Mouse (Mus musculus) liver, adult 2 months (tissue): ENCODE measurements at regions not wholly inside any gene's neighbourhood (a gene's known extent, or its start where the extent isn't known, plus 50 kb on each side); places are given as distances from the start of the nearest gene placed in this dataset.
A peak's percentile ranks its signal among the peaks of the same experiment; 100 is the strongest.
"Not testable (repeated sequence)": the region's sequence is repeated elsewhere in the genome, so short reads cannot be mapped to it uniquely, and the experiment has no call there.

ENCODE experiments used
- DNase-seq: peaks from one replicate; pipeline ENCODE4 v3.0.0-alpha.2; 2011; ENCODE audit warnings: low read depth, low spot score; ENCODE audit errors: extremely low read depth
- H3K27ac ChIP-seq: fragments of 200-500 bp; replicated peaks from 2 replicates; pipeline ENCODE4 v1.5.1; 2012; ENCODE audit warnings: low read depth, mild to moderate bottlenecking, control low read depth, inconsistent platforms, low read length; ENCODE audit not compliant: insufficient read depth
- H3K27me3 ChIP-seq: fragments of 200-500 bp; 2 replicates; pipeline ENCODE4 v1.6.1; 2012; ENCODE audit warnings: mild to moderate bottlenecking, moderate library complexity, low read length, inconsistent platforms; ENCODE audit not compliant: control insufficient read depth, insufficient read depth
- H3K36me3 ChIP-seq: fragments of 200-500 bp; 2 replicates; pipeline ENCODE4 v1.6.1; 2012; ENCODE audit warnings: low read length, inconsistent platforms; ENCODE audit not compliant: control insufficient read depth, insufficient read depth
- H3K4me1 ChIP-seq: fragments of 200-500 bp; 2 replicates; pipeline ENCODE4 v1.6.1; 2011; ENCODE audit warnings: low read length; ENCODE audit not compliant: control insufficient read depth, insufficient read depth
- H3K4me3 ChIP-seq: fragments of 200-500 bp; 2 replicates; pipeline ENCODE4 v1.5.1; 2011; ENCODE audit warnings: low read depth, mild to moderate bottlenecking, control low read depth, low read length, moderate library complexity; ENCODE audit not compliant: insufficient read depth
- H3K79me2 ChIP-seq: fragments of 200-500 bp; 2 replicates; pipeline ENCODE4 v1.6.1; 2012; ENCODE audit warnings: inconsistent platforms, mild to moderate bottlenecking, low read length, moderate library complexity; ENCODE audit not compliant: control insufficient read depth, insufficient read depth
- H3K9ac ChIP-seq: fragments of 200-500 bp; 2 replicates; pipeline ENCODE4 v1.6.1; 2012; ENCODE audit warnings: low read depth, mild to moderate bottlenecking, control low read depth, inconsistent platforms, low read length
- CTCF ChIP-seq: fragments of 200-500 bp; IDR thresholded peaks from 2 replicates; pipeline ENCODE4 v1.5.1; 2011; ENCODE audit warnings: low read depth, low read length, control low read depth
- POLR2A ChIP-seq: fragments of 200-500 bp; IDR thresholded peaks from 2 replicates; pipeline ENCODE4 v1.6.1; 2011; ENCODE audit warnings: low read length, control low read depth; ENCODE audit not compliant: insufficient read depth; ENCODE audit errors: extremely low read depth
- WGBS: fragments of 180-500 bp; shearing (Covaris S2); methylation state at CpG from one replicate; pipeline ENCODE4 v1.1.7; 2018; 5-methylcytosine and 5-hydroxymethylcytosine counted together

DNA sequence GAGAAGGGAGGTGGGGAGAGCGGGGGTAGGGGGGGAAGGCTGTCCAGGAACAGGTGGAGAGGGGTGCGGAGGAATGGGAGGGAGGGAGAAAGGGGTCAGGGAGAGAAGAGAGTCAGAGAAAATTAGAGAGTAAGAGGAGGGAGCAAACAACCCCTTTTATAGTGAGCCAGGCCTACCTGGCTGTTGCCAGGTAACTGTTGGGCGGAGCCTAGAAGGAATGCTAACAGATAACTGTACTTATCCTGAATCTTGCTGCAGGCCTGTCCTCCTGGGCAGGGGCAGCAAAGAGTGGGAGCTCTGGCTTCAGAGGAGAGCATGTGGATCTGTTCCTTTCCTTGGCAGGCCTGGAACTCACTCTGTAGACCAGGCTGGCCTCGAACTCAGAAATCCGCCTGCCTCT lies 84.5 kb upstream of the Sec61g start:
- no peak for TF ChIP-seq CTCF
- TF ChIP-seq POLR2A, result no peak
- DNase-seq, result no peak
- Histone ChIP-seq H3K4me1 (peaks cover 10% of the 10 kb centered on the region), H3K27ac (no peak overlapping the region), H3K79me2 (no peaks in the 10 kb centered on the region), H3K27me3 (no peaks in the 10 kb centered on the region; the same call in 1 of the 2 replicates), H3K4me3 (no peak overlapping the region), H3K9ac (no peak overlapping the region), H3K36me3 (no peaks in the 10 kb centered on the region)
- 98% methylated on average over 5 of the region's 5 CpGs for WGBS

DNA sequence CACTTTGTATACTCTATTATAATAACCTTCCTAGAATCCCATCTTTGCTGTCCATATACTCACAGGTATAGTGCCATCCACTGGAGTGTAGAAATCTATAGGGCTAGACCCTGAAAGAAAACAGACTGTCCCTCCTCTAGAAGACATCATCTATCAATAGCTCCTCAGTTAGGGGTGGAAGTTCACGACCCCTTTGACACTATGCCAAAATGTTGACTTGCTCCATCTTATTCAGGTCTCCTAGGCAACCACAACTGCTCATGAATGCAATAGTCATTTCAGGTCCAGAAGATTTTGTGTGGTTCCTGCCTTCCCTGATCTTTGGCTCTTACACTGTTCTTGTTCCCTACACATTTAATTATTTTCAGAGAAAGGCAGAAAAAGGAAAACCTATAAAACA lies 86.5 kb upstream of the Sec61g start:
- no peaks in the 10 kb centered on the region for H3K79me2 ChIP-seq
- no peak overlapping the region for H3K4me3 ChIP-seq
- H3K27me3 ChIP-seq, result no peaks in the 10 kb centered on the region; the same call in 1 of the 2 replicates
- H3K4me1 ChIP-seq, result peaks cover 6% of the 10 kb centered on the region
- no peak overlapping the region for H3K27ac ChIP-seq
- DNase-seq, result no peak
- WGBS, result 63% methylated on average over 1 of the region's 1 CpGs
- no peak for TF ChIP-seq POLR2A
- no peak for TF ChIP-seq CTCF
- no peak overlapping the region for H3K9ac ChIP-seq
- no peaks in the 10 kb centered on the region for H3K36me3 ChIP-seq

DNA sequence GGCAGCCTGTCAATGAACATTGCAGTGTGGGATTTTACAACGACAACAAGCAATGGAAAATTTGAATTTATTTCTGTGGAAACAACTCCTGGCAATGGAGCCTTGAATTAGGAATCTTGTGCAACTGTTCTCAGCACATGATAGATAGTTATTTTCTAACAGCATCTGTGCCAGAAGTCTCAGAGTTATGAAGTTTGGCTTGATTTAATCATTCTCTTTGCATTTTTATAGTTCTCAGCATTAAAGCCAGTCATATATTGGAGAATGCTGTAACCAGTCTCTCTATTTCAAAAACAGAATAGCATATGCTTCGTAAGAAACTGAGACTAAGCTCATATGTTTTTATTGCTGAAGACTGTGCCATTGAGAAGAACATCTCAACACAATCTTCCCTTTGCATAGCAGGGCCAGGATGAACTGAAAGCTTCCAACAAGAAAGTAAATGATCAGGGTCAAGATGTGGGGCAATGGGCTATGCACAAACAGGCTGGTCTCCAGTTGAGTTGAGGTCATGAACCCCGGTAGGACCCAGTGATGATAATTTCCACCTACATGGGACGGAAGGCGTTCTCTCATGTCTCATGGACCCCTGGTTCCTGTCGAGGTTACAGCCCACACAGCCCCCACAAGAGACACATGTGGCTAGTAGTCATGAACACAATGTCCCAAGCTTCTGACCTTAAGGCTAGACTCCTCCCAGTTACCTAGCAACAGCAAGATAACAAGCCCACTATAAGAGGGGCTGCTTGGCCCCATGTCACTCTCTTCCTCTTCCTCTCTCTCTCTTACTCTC lies 89.0 kb upstream of the Sec61g start:
- DNase-seq, result no peak
- no peaks in the 10 kb centered on the region for H3K79me2 ChIP-seq
- H3K27ac ChIP-seq, result no peak overlapping the region
- H3K36me3 ChIP-seq, result no peaks in the 10 kb centered on the region
- no peaks in the 10 kb centered on the region; the same call in 1 of the 2 replicates for H3K27me3 ChIP-seq
- no peak overlapping the region for H3K9ac ChIP-seq
- TF ChIP-seq POLR2A, result no peak
- TF ChIP-seq CTCF, result no peak
- 86% methylated on average over 6 of the region's 6 CpGs for whole genome bisulfite sequencing
- no peak overlapping the region for H3K4me3 ChIP-seq
- no peaks in the 10 kb centered on the region for H3K4me1 ChIP-seq

DNA sequence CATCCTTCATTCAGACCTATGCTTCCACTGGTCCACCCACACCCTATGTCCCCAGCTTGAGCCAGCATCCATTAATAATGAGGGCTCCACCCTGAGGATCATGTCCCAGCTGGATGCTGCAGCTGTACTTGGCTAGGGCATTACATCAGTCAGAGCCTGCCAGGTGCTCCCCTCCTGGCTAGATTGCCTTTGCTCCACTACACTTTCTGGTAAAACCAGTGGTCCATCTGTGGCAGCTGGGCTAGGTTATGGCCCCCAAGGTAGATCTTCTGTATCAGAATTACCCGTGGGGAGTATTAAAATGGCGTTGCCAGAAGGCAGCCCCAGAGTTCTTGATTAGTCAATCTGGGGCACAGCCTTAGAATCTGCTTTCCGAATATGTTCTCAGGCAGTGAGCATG lies 94.7 kb upstream of the Sec61g start:
- WGBS, result 87% methylated on average over 3 of the region's 3 CpGs
- H3K36me3 ChIP-seq, result no peaks in the 10 kb centered on the region
- no peaks in the 10 kb centered on the region for H3K4me1 ChIP-seq
- no peaks in the 10 kb centered on the region for H3K79me2 ChIP-seq
- no peak for TF ChIP-seq CTCF
- TF ChIP-seq POLR2A, result no peak
- no peak overlapping the region for H3K27ac ChIP-seq
- no peak overlapping the region for H3K9ac ChIP-seq
- no peak overlapping the region for H3K4me3 ChIP-seq
- no peak for DNase-seq
- H3K27me3 ChIP-seq, result no peaks in the 10 kb centered on the region

DNA sequence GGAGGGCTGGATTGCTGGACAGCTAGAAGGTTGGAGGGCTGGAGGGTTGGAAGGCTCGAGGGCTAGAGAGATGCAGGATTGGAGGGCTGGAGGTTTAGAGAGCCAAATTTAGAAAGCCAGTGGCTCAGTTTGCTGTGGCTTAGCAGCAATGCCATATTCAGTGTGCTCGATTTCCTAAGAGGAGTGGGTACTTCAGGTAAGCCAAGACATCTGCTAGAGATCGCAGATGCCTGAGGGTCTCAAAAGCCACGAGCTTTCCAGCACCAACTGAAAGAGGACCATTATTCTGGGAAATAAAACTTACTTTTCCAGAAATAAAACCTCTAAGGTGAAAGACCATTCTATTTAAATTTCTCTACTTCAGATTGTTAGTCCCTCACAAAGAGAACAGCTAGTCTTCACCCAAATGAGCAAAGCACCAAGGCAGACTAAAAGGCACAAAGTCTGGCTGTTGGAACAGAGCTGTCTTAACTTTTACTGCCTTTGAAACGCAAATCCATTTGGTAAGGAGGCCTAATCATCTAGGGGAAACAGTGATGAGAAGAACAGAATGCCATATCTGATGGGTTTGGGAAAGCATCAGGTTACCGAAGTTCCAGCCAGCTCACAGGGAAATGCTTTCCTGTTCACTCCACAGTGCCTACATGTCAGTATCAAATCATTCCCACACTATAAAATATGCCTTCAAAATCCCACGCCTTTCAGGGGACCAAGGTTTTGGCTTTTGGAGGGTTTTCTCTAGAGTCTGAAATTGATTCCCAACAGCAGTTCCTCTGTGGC lies 98.3 kb upstream of the Sec61g start:
- Histone ChIP-seq H3K27ac (no peak overlapping the region), H3K4me1 (no peaks in the 10 kb centered on the region), H3K9ac (no peak overlapping the region), H3K36me3 (no peaks in the 10 kb centered on the region), H3K79me2 (no peaks in the 10 kb centered on the region), H3K4me3 (no peak overlapping the region), H3K27me3 (no peaks in the 10 kb centered on the region)
- DNase-seq, result no peak
- 81% methylated on average over 7 of the region's 7 CpGs for WGBS
- TF ChIP-seq POLR2A (no peak), CTCF (no peak)

- H3K36me3 ChIP-seq, H3K27ac ChIP-seq, H3K4me1 ChIP-seq, H3K27me3 ChIP-seq, H3K79me2 ChIP-seq, H3K9ac ChIP-seq, H3K4me3 ChIP-seq: not testable (repeated sequence)
- peak; percentile 42 for DNase-seq
- WGBS, result 91% methylated on average over 3 of the region's 3 CpGs
Measured at GRCm38 (mm10) chr11:16607900-16608422, 99.7 kb upstream of the Sec61g start.
